Mouse (Mus musculus) cerebellum, postnatal 25 days (tissue): ENCODE measurements around the gene Enthd1.

Source experiments
- DNase-seq, 2 experiments: peaks; one replicate each; pipeline ENCODE4 v3.0.0; 2021; ENCODE audit warnings: mixed read lengths in 2 of 2

Gene Enthd1

DNA sequence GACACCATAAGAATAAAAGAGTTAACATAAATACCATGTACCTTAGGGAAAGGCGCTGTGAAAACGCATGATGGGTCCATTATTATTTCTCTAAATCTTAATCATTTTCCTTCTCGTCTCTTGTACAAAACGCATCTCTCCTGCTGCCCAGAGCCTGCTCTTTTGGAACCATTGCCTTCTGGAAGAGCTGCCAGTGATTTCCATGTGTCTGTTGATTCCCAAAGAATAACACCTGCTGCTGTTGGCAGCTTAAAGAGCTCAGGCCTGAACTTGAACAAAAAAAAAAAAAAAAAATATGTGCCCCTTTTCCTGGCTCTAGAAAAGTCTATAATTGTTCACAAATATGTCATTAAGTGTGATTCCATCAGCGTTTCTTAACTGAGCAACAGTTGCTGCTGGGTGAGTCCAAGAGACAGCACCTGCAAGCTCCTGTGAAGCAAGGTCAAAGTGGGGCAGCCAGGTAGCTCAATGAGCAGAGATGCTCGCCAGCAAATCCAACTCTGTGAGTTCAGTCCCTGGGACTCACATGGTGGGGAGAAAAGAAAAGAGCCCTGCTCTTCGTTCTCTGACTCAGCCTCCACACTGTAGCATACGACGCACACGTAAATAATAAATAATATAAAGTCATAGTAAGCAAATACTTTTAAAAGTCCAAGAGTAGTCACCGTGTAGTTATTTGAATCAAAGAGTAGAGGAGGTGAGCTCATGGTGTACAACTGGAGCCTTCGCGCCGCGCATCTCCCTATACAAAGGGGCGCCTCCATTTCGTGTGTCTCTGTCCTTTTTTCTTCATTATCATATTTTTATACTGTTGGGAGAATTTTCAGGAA, 9.5 kb upstream of the Enthd1 start:
- peak; percentile 31 to 60 for DNase-seq

DNA sequence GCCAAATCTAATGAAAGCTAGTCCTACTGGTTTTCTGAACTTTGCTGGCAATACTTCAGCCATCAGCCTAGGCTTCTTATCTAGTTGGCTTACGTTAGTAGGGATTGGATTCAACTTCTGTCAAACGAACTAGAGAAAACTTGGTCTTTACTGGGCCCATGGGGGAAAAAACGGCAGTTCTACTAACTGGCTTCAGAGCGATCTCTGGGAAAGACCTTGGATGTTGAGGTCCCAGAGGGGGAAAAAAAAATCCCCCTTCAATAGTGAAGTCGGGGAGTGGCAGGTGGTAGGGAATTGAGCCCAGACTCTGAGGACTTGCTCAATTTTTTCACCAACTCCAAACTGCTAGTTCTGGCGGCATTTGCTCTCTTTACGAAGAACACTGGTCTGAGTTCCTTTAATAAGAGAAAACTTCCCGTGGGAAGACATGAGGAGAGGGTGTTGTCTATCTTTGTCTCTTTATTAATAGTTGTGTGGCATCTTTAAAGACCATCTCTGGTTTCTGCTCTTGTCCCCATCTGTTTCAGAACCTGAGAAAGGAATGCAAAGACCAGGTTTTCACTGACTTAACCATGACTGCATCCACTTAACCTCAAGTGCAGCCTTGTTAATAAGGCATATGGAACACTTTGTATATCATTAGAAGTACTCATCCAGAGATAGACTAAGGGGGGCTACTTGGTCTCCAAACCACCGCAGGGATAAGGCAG, 8.0 kb upstream of the Enthd1 start:
- no peak for DNase-seq

DNA sequence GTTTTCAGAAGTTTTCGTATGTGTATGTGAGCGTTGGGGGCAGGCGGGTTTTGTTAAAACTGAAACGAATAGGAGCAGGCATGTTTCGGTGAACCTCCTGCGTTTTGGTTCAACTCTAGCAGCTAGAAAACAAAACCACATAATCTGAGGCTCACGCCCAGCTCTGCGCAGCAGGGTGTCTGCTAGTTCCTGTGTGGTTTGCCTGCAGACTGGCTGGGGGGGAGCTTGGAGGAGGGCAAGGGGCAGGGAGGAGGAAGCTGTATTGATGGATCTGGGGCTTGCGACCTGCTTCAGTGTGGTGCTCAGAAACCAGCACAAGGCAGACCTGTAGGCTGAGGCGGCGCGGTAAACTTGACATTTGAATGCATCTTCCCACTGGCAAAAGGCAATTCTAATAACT, 7.3 kb upstream of the Enthd1 start, which contains the start of gene Grap2:
Grap2 (plus strand) TSS at position 304 of the 400 bp plus-strand sequence.
- DNase-seq: no peak

DNA sequence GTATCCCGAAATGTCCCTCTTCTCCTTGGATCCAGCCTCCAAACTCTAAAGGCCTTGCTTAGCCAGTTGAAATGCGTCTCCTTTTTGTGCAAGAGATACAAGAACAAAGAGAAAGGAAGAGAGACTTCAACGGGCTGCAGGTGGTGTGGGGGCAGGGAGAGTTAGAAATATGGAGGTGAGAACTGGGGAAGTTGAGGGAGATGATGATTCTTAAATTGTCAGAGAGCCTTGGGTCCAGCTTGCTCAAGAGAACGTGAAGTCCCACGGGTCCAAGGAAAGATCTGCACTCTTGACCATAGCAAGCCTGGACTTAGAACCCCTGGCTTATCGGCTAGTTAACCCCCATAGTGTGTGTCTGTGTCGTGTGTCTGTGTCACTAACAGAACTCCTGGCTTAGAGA, 6.7 kb upstream of the Enthd1 start:
- DNase-seq: no peak

DNA sequence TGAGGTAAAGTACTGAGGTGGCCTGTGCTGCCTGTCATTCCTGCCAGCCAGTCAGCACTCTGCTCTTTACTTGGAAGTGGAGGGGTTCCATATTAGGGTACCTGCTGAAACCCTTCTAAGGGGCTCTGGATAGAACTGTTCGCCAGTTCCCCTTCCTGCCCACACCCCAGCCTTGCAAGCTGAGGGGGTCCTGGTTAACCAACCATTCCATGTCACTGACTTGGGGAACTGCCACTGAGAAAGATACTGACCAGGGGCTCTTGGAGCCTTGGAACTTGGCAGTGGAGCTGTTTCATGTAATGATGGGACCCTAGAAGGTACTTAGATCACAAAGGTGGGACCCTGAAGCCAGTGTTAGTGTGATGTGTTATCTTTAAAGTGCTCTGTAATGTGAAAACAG, 5.3 kb upstream of the Enthd1 start:
- DNase-seq: no peak

DNA sequence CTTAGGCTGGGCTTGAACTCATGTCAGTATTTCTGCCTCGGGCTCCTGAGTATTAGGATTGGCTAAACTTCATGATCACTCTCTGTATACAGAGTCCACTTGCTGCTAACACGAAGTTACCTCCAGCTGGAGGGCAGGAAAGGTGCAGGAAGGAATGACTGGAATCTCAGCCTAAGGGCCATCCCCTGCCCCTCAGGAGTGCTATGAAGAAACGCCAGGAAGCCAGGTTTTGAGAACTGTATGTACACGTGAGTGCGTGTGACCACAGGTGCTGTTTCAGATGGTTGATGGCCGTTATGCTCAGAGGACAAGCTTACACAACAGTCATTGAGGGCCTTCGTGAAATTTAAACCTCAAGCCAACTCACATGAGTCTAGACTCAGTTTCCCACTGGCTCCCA, 4.2 kb upstream of the Enthd1 start:
- DNase-seq: no peak

DNA sequence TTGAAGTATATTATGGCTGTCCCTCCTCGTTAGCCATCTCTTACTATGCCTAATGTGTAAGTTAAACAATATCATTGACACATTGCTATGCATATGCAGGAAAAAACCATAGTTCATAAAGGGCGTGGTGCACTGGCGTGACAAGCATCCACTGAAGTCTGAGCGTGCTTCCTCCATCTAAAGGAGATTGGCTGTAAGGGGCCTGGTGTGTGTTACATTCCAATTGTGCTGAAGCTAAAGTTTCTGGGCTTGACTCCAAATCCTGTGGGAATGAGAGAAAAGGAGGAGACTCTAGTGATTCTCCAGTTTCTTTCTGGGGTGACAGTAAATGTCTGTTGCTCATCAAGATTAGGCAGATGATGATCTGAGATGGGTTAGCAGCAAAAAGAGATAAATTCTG, 2.8 kb upstream of the Enthd1 start:
- no peak for DNase-seq

DNA sequence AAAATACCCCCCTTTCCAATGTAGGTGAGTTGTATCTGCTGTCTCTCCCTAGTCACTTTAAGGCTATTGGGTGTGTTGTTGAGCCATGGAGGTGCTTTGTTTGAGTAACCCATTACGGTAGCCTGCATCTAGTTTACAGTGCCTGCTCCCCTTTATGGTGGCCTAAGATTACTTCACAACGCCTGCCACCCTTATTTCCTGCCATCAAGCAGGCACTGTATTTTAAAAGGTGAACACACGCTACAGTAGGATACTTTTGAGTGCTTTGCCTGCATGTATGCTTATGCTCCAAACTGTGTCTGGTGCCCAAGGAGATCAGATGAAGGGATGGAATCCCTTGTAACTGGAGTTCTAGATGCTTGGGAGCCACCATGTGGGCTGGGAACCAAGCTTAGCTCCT, 2.2 kb upstream of the Enthd1 start:
- DNase-seq: no peak

DNA sequence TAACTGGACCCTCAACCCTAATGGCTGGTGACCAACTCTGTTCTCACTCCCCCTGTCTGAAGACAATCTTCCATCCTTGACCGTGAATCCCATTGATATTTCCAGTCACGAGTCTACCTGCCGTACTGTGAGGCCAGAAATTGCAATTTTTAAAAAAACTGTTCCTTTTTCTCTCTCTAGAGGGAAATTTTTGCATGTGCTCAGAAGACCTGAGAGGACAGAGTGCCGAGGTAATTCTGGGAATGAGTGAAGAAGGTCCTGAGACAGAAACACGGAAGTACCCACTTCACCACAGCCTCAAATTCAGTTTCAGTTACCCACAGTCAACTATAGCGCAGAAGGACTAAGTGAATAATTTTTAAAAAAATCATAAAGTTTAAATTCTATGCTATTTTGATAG, 1.7 kb upstream of the Enthd1 start:
- DNase-seq: no peak

DNA sequence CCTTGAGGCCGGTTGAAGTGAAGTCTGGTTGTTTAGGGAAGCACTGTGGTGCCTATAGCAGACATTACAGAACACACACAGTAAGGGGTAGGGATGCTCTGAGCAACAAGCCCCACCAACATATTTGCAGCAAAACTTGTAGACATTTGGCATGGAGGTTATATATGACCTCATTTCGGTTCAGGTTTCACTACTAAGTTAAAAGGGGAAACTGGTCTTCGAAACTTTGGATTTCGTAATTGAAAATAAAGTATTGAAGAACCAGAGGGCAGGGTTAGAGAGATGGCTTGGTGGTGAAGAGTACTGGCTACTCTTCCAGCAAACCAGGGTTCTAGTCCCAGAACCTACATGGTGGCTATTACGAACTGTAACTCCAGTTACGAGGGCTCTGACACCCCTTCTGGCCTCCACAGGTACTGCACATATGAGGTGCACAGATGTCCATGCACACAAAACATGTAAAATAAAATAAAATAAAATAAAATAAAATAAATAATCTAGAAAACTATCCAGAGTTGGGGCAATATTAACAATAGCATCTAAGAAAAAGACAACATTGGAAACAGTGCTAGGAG, 1.2 kb downstream of the Enthd1 start:
- DNase-seq: peak in 1 of 2 experiments; percentile 39

DNA sequence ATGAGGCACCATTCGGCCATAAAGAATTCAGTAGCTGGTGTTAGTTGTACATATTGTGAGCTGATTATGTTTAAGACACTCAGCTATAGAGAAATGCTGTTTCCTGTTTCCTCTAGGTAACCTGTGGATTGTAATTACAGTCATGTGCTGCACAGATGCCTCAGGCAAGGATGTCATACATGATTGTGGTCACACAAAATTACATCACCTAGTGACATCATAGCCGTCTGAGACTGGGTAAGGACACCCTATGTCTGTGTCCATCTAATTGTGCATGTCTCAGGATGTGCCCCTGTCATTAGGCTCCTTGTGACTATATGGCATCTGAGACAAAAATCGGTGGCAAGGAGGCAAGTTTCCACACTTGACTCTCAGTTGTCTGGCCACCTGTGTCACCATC, 2.5 kb downstream of the Enthd1 start:
- no peak for DNase-seq

DNA sequence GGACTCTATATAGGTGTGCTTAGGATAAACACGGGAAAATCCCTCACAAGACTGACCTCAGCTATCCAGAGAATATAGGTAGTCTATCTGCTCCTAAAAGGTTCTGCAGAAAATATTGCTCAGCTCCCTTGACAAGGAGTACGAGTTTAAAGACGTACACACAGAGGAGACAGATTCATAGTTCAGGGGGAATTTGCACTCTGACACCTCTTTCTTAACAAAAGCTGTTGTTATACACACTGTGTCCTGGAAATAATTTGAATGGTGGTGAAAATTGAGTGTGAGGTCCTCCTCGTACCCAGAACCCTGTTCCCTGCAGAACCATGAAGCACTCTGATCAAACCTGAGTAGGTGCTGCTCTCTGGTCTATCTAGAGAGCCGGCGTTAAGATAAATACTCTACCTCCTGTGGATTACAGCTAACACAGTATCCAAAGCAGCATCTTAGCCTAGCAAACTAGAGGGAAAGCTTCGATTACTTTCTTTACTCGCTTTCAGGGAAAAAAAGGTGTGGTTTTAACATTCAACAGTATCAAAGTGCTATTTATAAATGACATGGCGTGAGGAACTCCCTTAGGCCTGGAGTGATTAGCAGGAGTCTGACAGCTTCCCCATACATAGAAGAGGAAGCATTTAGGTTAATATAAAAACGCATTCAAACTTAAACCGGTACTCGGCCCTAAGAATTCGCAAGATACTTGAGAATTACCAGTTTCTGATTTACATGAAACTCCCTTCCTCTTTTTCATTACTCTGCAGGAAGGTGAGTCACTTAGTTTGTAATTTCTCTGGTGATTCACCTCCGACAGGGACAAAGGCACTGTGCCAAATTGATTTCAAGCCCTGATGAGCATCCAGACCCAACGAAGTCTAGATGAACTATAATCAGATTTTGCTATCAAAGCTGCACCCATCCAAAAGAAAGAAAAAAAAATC, 4.0 kb downstream of the Enthd1 start:
- peak; percentile 65 to 81 for DNase-seq

DNA sequence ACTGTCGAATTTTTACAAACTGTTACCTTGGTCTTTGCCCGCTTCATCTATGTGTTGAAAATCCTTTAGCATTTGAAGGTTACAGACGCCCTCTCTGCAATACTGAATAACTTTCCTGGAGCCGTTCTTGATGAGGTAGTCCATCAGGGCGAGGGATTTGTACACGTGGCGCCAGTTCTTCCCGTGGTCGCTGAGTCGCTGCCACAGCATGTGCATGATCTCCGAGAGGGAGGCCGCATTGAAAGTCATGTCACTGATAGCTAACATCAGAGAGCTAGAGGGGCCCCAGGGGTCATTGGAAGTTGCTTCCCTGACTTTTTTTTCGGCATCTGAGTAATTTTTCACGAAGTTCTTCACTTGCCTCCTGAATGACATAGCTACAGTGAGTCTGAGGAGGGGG, 5.0 kb downstream of the Enthd1 start:
- no peak for DNase-seq

DNA sequence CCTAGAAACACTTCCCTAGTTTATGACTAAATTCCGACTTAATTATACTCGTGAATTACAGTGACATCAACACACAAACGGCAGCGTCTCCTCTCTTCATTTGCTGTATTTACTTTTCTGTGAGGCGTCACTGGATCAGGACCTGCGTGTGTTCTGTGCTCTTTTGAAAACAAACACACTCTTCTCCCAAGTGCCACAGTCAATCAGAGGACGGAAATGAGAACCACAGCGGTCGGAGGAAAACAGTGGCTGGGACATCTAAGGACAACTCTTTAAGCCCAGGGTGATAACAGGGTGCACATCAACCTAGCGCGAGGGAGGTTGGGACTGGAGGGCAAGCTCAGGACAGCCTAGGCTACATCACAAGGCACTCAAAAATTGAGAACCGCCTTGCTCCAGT, 5.4 kb downstream of the Enthd1 start:
- DNase-seq: no peak

DNA sequence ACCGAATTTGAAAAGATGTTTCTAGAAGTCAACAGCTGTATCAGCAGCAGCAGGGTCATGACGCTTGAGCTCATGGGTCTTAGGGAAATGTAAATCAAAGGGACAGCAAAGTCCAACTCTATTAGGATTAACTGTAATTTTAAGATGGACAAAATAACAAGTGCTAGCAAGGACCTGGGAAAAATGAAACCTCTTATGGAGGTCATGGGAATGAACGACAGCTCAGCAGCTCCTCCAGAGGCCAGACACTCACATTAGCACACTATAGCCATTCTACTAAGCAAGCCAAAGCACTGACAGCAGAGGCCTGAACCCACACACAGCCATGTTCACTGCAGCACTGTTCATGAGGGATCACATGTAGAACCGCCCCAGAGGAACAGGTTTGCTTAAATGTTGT, 7.2 kb downstream of the Enthd1 start:
- no peak for DNase-seq

DNA sequence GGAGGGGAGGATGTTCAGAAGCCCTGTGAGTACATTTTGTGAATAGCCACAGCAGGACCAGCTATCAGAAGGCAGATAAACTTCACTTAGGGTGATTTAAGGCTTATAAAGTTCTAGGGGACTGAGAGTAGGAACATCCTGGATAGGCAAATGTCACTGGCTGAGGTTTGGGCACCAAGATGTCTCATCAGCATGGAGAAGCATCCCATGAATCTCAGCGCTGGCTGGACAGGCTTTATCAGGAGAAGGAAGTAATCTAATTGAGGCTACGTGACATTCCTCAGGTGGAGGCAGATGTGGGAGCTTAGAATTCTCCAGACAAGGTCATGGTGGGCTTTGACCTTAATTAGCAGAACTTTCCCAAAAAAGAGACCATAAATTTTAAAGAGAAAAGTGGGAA, 8.9 kb downstream of the Enthd1 start:
- DNase-seq: no peak

DNA sequence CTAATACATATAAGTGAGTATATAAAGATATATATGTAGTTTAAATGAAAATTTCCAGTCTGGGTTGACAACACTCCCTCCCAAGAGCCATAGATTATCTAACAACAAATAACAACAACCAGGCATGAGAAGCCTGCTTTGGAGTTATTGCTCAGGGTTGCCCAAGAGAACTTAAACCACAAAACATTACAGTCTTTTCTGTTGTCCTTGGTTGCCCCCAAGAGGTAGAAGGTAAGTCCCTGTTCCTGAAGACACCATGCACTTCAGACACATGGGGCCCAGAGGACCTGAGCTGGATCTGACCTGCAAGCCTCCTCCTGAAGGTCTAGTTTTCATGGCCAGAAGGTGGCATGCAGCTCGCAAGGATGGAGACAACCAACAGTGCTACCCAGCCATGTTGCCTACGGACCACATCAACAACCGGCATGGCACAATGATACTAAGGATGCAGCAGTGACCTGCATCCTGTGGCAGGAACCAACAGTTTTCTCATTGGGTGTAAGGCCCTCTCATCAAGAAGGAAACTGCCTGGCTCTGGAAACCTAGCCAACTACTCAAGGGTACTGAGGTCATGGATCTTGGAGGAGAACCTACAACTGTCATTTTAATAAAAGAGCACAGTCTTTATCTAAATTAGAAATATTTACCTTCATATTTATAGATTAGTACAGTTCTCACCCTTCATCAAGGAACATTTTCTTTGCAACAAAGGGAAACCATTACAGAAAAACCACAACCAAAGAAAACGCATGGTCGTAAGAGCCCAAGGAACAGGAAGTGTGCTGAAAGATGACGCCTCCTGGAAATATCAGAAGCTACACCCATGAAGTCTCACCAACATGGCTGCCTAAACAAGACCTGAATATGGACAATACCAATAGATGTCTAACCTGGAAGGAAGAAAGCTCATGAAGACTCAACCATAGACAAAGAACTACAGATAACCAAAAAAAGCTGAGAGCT, 9.8 kb downstream of the Enthd1 start:
- DNase-seq: no peak

DNA sequence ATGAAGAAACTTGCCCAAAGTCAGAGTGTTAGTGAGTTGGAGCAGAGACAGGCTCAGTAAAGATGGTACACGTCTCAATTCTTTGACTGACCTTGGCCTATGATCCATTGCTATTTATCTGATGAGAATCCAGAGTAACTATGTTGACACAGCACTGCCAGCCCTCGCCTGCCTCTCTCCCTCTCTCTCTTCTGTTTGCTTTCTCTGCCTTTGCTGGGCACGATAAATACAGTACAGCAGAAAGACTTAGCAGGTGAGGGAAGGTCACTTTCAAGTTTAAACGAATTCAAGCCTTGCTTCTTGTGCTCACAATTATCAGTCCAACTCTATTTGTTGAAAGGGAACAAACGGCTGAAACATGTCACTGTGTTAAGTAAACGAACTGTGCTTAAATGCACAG, 19.5 kb downstream of the Enthd1 start:
- DNase-seq: no peak

DNA sequence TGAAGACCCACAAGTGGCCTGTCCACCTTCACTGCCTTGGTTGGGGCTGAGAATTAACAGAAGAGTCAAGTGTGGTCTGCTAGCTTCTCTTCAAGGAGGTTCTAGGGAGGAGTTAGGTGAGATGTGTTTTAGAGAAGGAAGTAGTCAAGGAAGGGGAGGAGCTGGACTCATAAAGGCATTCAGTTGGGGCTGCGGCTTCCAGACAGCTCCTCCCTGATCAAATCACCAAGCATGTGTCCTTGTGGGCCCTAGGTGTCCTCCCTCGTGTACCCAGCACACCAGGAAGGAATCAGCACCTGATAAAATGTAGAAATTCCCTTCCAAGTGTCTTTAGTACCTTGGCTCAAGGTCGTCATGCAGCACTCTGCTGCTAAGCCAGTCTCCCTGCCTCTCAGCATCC, 20.8 kb downstream of the Enthd1 start:
- no peak for DNase-seq

DNA sequence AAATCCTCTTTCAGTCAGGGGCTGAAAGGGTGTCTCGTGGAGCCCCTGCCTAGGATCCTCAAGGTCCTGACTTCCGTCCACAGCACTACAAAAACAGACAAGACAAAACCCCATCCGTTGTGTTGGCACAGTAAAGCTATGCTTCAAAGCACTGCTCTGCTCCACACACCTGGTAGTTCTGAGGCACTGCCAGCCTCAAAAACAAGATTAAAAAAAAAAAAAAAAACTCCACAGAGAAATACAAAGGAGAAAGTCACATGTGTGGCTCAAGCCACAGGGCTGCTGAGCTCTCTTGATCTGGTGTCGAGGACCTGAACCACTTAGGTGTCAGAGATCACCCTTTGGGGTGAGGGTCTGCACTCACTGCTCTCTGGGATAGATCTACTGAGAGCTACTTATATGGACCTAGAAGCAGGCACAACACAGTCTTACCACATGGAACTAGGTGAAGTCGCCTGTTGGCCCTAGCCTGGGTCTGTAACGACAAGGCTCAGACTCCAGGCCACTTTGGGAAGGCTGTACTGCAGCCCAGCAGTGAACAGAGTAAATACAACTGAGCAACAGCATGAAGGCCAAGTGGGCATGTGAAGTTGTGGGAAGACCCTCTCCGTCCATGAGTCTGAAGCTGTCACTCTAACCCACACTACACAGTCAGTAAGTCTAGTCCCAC, 26.1 kb downstream of the Enthd1 start:
- DNase-seq: no peak

DNA sequence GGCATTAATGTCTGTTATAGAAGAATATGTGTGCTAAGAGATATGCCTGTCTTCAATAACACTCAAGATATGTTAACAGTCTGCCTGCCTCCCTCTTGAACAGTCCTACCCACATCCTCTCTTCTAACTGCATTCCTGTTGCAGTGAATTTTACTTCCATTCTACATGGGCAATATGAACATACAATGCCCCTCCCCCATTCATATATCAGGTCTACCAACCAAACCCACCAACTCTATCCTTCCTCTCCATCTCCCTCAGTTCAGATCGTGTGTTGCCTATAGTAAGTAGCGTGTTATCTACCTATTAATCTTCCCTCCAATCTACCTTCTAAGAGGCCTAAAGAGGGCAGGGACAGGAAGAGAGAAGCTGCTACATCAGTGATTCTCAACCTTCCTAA, 26.9 kb downstream of the Enthd1 start:
- no peak for DNase-seq
